Comparison of ENCODE assay signal across 15 mouse cellular contexts in genomic region chr2:37531639-37532038, GRCm38 (mm10).
"Had no signal": no experiment of that assay in that cellular context is flagged by ENCODE, and none has a peak within 500 bp of the region (broad histone marks: within the 10 kb centered on the region; RNA-seq: fewer than 3 reads in every experiment).

No protein-coding gene starts in this region.

- H3K9ac ChIP-seq: limb, embryonic 13.5 days; lung, embryonic 15.5 days had no signal

- DNase-seq: kidney, adult 2 months; kidney, postnatal 36 days; lung, adult 18-20 months; lung, postnatal 10 days; lung, postnatal 36 days; midbrain, embryonic 14.5 days; thymus, adult 18-20 months; thymus, postnatal 36 days had no signal

- H3K4me2 ChIP-seq: limb, embryonic 13.5 days; lung, embryonic 15.5 days; midbrain, embryonic 11.5 days had no signal

- H3K4me3 ChIP-seq: limb, embryonic 10.5 days; limb, embryonic 13.5 days; lung, embryonic 15.5 days; megakaryocyte, embryonic 14.5 days had no signal

- H3K4me1 ChIP-seq: limb, embryonic 10.5 days; limb, embryonic 13.5 days had no signal

- H3K9me3 ChIP-seq: limb, embryonic 10.5 days; limb, embryonic 13.5 days; lung, embryonic 15.5 days; megakaryocyte, embryonic 14.5 days had no signal

- H3K27me3 ChIP-seq: limb, embryonic 13.5 days; lung, embryonic 15.5 days; megakaryocyte, embryonic 14.5 days had no signal

- ATAC-seq: intestine, postnatal 0 days had no signal

- H3K27ac ChIP-seq: kidney, postnatal 0 days; limb, embryonic 10.5 days; limb, embryonic 13.5 days; lung, embryonic 15.5 days had no signal
